Mouse (Mus musculus) embryonic facial prominence, embryonic 11.5 days (tissue): ENCODE data around the gene Ccdc71l. TPM values are rescaled to one million over a fixed set of nuclear protein-coding genes. Genes with fewer than 3 reads are reported as not detected.

Experiments used
- ATAC-seq: fragments of 200-750 bp; cut with Nextera tagmentation; replicated peaks from 2 replicates; pipeline ENCODE4 v1.8.0; 2017; ENCODE audit warnings: low read depth; ENCODE audit not compliant: insufficient number of reproducible peaks, low FRiP score, low TSS enrichment
- DNase-seq: peaks from one replicate; pipeline ENCODE4 v3.0.0-alpha.2; 2015; ENCODE audit warnings: low spot score
- H3K27ac ChIP-seq: fragments of 300-500 bp; sonication (generic); replicated peaks from 2 replicates; pipeline ENCODE4 v1.5.1; 2014; ENCODE audit warnings: mild to moderate bottlenecking, low read depth, low read length, control low read depth
- H3K27me3 ChIP-seq: fragments of 300-500 bp; sonication (generic); 2 replicates; pipeline ENCODE4 v1.6.1; 2014; ENCODE audit warnings: mild to moderate bottlenecking, low read length, moderate library complexity, mixed read lengths; ENCODE audit not compliant: control insufficient read depth, insufficient read depth
- H3K36me3 ChIP-seq: fragments of 300-500 bp; sonication (generic); replicated peaks from 2 replicates; pipeline ENCODE4 v1.6.1; 2014; ENCODE audit warnings: low read depth, mild to moderate bottlenecking, low read length, moderate library complexity, mixed read lengths; ENCODE audit not compliant: control insufficient read depth, insufficient read depth
- H3K4me1 ChIP-seq: fragments of 300-500 bp; sonication (generic); 2 replicates; pipeline ENCODE4 v1.6.1; 2014; ENCODE audit warnings: low read length, mixed read lengths; ENCODE audit not compliant: control insufficient read depth, insufficient read depth
- H3K4me2 ChIP-seq: fragments of 300-500 bp; sonication (generic); 2 replicates; pipeline ENCODE4 v1.6.1; 2014; ENCODE audit warnings: low read depth, mild to moderate bottlenecking, control low read depth, low read length, moderate library complexity
- H3K4me3 ChIP-seq: fragments of 300-500 bp; sonication (generic); 2 replicates; pipeline ENCODE4 v1.5.1; 2014; ENCODE audit warnings: low read depth, low read length, control low read depth
- H3K9ac ChIP-seq: fragments of 300-500 bp; sonication (generic); replicated peaks from 2 replicates; pipeline ENCODE4 v1.6.1; 2014; ENCODE audit warnings: mild to moderate bottlenecking, control low read depth, low read length
- H3K9me3 ChIP-seq: fragments of 300-500 bp; sonication (generic); replicated peaks from 2 replicates; pipeline ENCODE4 v1.6.1; 2016; ENCODE audit warnings: mild to moderate bottlenecking, low read length, inconsistent platforms, mixed read lengths; ENCODE audit not compliant: control insufficient read depth
- WGBS: fragments of 180-500 bp; shearing (Covaris S2); extraction: QIAGEN DNeasy Blood & Tissue Kit; methylation state at CpG from one replicate; pipeline ENCODE4 v1.1.7; 2014; 5-methylcytosine and 5-hydroxymethylcytosine counted together
- polyA plus RNA-seq: library from polyadenylated mRNA; unstranded; fragments of >200 nt; fragmentation: Nextera tagmentation; extraction: Ambion mirVana; gene quantifications from 2 replicates; pipeline ENCODE4 v1.2.1, GENCODE M21; 2014

The Ccdc71l gene
- polyA plus RNA-seq, 1 experiment from 2014 or later: 7.3 TPM

DNA sequence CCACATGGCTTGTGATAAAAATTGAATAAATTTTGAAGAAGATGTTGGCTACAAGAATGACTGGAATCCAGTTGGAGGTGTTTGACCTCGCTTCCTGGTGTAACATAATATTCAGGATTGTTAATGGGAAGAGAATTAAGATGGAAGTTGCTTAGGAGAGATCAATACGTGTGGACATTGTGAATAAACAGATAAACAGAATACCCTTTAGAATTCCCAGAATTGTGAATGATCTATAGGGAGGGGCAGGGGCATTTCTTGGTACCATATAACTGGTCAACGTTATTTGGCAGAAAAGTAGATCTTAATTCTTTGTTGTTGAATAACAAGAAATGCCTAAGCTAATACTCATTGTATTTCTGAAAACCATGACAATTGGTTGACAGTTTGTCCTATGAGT is 2.0 kb downstream of the Ccdc71l start:
- no peak for ATAC-seq
- H3K9ac ChIP-seq: no peak overlapping the region
- no peaks in the 10 kb centered on the region for H3K27me3 ChIP-seq
- 62% methylated on average over 3 of the region's 3 CpGs for whole genome bisulfite sequencing
- H3K36me3 ChIP-seq: no peaks in the 10 kb centered on the region
- peaks cover 2% of the 10 kb centered on the region; the same call in 1 of the 2 replicates for H3K4me1 ChIP-seq
- no peak for DNase-seq
- no peaks in the 10 kb centered on the region for H3K9me3 ChIP-seq
- H3K4me2 ChIP-seq: peak overlapping the region; percentile 33; the same call in 1 of the 2 replicates
- no peak overlapping the region for H3K27ac ChIP-seq
- peak overlapping the region; percentile 24 for H3K4me3 ChIP-seq

DNA sequence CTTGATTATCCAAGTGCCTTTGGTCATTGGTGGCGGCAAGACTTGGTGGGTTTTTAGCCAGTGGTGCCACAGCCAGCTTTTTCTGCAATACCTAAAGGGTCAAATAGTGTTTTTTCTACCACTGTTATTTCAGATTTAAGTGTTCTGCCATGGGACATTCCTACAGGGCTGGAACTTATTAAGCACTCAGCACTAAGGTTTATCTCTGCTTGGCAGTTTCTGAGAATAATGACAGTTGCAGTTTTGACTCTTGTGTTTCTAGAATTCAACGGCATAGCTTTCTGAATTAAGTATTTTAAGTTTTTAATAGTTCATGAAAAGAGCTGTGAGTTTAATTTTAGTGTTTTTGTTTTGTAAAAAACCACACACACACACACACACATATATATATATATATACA is 2.5 kb downstream of the Ccdc71l start:
- no peak overlapping the region for H3K9ac ChIP-seq
- H3K27me3 ChIP-seq: no peaks in the 10 kb centered on the region
- ATAC-seq (no peak), DNase-seq (no peak)
- H3K4me3 ChIP-seq: peak overlapping the region; percentile 24
- no peaks in the 10 kb centered on the region for H3K36me3 ChIP-seq
- H3K4me2 ChIP-seq: peak overlapping the region; percentile 33
- H3K9me3 ChIP-seq: no peaks in the 10 kb centered on the region
- H3K27ac ChIP-seq: no peak overlapping the region
- peaks cover 2% of the 10 kb centered on the region; the same call in 1 of the 2 replicates for H3K4me1 ChIP-seq
- 74% methylated on average over 2 of the region's 2 CpGs for WGBS

DNA sequence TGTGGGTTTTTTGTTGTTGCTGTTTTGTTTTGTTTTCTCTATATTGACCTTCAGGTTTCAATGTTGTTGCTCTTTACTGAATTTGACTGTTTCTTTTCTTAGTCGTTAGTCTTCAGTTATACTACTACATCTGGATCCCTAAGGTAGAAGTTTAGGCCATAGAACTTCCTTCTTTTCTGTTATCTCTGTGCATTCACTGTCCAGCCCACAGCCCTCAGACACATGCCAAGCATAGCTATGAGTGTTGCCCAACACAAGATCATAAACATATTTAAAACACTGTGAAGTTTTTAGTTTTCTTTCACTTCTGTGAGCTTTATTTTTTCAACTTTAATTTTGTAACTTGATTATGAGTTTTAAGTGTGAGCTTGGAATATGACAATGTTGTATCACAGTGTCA is 41.0 kb downstream of the Ccdc71l start:
- no peaks in the 10 kb centered on the region for H3K9me3 ChIP-seq
- WGBS: 81% methylated on average over 1 of the region's 1 CpGs
- H3K27ac ChIP-seq: no peak overlapping the region
- no peaks in the 10 kb centered on the region for H3K27me3 ChIP-seq
- H3K36me3 ChIP-seq: no peaks in the 10 kb centered on the region
- no peak overlapping the region for H3K9ac ChIP-seq
- DNase-seq (no peak), ATAC-seq (no peak)
- H3K4me2 ChIP-seq: no peak overlapping the region
- no peaks in the 10 kb centered on the region for H3K4me1 ChIP-seq
- no peak overlapping the region for H3K4me3 ChIP-seq

DNA sequence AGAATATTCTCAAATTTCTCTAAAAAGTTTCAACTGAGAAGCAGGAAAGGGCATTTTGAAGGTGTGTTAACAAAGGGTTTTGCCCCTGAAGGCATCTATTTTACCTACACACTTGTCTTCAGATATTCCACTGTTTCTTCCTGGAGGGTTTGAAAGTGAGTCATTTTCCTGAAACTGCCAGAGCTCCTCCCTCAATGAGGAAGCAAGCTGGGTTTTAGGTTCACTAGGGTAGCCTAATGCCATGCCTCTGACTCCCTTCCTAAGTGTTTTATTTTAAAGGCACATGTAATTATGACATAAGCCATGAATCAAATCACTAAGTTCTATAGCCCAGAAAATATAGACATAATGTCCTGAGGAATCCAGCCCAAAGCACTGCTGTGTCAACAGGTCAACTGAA is 49.3 kb downstream of the Ccdc71l start:
- Histone ChIP-seq H3K27ac (no peak overlapping the region), H3K27me3 (no peaks in the 10 kb centered on the region), H3K4me1 (no peaks in the 10 kb centered on the region), H3K36me3 (no peaks in the 10 kb centered on the region), H3K4me3 (no peak overlapping the region), H3K9me3 (no peaks in the 10 kb centered on the region), H3K9ac (no peak overlapping the region), H3K4me2 (no peak overlapping the region)
- ATAC-seq (no peak), DNase-seq (no peak)

DNA sequence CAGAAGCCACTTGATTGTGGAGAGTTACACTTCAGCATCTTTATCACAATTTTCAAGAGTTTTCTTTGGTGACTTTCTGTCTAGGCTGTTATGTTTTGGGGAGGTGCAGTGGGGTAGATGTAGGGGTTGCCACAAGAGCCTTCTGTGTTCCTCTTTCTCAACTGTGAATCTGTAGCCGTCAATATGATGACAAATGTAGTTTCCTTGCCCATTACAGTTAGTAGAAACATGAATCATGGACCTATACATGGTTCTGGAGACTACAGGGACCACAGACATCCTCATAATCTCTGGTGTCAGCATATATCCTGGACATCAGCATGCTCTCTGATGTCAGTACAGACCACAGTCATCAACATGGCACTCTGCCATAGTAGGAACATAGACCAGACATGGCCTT is 52.5 kb downstream of the Ccdc71l start:
- no peak for DNase-seq
- no peak for ATAC-seq
- Histone ChIP-seq H3K36me3 (no peaks in the 10 kb centered on the region), H3K4me2 (no peak overlapping the region), H3K9ac (no peak overlapping the region), H3K27me3 (no peaks in the 10 kb centered on the region), H3K4me1 (no peaks in the 10 kb centered on the region), H3K27ac (no peak overlapping the region), H3K4me3 (no peak overlapping the region), H3K9me3 (no peaks in the 10 kb centered on the region)
- 75% methylated on average over 1 of the region's 1 CpGs for WGBS

Other genes starting within 250 kb of the Ccdc71l start
- gene Pik3cg, start 170.0 kb upstream of the Ccdc71l start, polyA plus RNA-seq: 1.6 and 1.8 TPM in 2 replicates